Mouse (Mus musculus) ES-E14 (cell line): ENCODE results near the gene Ddx5. TPM values are rescaled to one million over a fixed set of nuclear protein-coding genes. Genes with fewer than 3 reads are reported as not detected.
A peak's percentile ranks its signal among the peaks of the same experiment; 100 is the strongest.

ENCODE experiments used
- DNase-seq: peaks from one replicate; pipeline ENCODE4 v3.0.0-alpha.2; 2013; ENCODE audit warnings: low read depth, low spot score
- H3K27ac ChIP-seq: 2 replicates; pipeline ENCODE4 v1.5.1; 2012; ENCODE audit warnings: low read depth, mild to moderate bottlenecking, low read length, moderate library complexity, mixed read lengths; ENCODE audit not compliant: poor library complexity, insufficient read depth, severe bottlenecking
- H3K36me3 ChIP-seq: 2 replicates; pipeline ENCODE4 v1.6.1; 2012; ENCODE audit warnings: mild to moderate bottlenecking, low read length, moderate library complexity, mixed read lengths; ENCODE audit not compliant: control insufficient read depth, poor library complexity, insufficient read depth, severe bottlenecking
- H3K4me1 ChIP-seq, 2 experiments: fragments of 150-350 bp in 1 of 2; sonication (generic) in 1 of 2; 2 replicates each; pipeline ENCODE4 v1.6.1; 2012; ENCODE audit warnings: low read length in 2 of 2, mild to moderate bottlenecking in 1 of 2, mixed read lengths in 1 of 2; ENCODE audit not compliant: control insufficient read depth in 2 of 2, insufficient read depth in 2 of 2, poor library complexity in 1 of 2
- H3K4me3 ChIP-seq, 2 experiments: fragments of 150-350 bp in 1 of 2; sonication (generic) in 1 of 2; 2 replicates each; pipeline ENCODE4 v1.5.1; 2012; ENCODE audit warnings: low read length in 2 of 2, low read depth in 1 of 2, mild to moderate bottlenecking in 1 of 2, mixed read lengths in 1 of 2; ENCODE audit not compliant: insufficient read depth in 1 of 2, poor library complexity in 1 of 2, severe bottlenecking in 1 of 2
- H3K9ac ChIP-seq: 2 replicates; pipeline ENCODE4 v1.6.1; 2012; ENCODE audit warnings: low read depth, mild to moderate bottlenecking, low read length, mixed read lengths; ENCODE audit not compliant: poor library complexity, insufficient read depth, severe bottlenecking
- H3K9me3 ChIP-seq: fragments of 150-350 bp; sonication (generic); 2 replicates; pipeline ENCODE4 v1.6.1; 2012; ENCODE audit warnings: low read depth, mild to moderate bottlenecking, low read length; ENCODE audit not compliant: control insufficient read depth, insufficient read depth
- CHD2 ChIP-seq: IDR thresholded peaks from 2 replicates; pipeline ENCODE4 v1.6.1; 2014; ENCODE audit warnings: mild to moderate bottlenecking, low read depth, low read length, inconsistent platforms
- HCFC1 ChIP-seq: IDR thresholded peaks from 2 replicates; pipeline ENCODE4 v1.6.1; 2012; ENCODE audit warnings: low read length, inconsistent platforms, borderline replicate concordance; ENCODE audit not compliant: insufficient read depth
- MAFK ChIP-seq: IDR thresholded peaks from 2 replicates; pipeline ENCODE4 v1.6.1; 2014; ENCODE audit warnings: mild to moderate bottlenecking, low read depth, low read length, inconsistent platforms; ENCODE audit not compliant: insufficient read depth
- ZC3H11A ChIP-seq: IDR thresholded peaks from 2 replicates; pipeline ENCODE4 v1.6.1; 2012; ENCODE audit warnings: low read depth, mild to moderate bottlenecking, inconsistent platforms, low read length, borderline replicate concordance
- ZNF384 ChIP-seq: IDR thresholded peaks from 2 replicates; pipeline ENCODE4 v1.6.1; 2012; ENCODE audit warnings: low read depth, low read length, inconsistent platforms
- in situ Hi-C, 2 experiments: fragments of 600-800 bp; cut with MboI; formaldehyde crosslinking; loops; one replicate each; pipeline ENCODE4 v1.15.1; 2025; ENCODE audit warnings: low sequenced_read_pairs in 2 of 2, inconsistent platforms in 1 of 2; ENCODE audit not compliant: unreplicated experiment in 2 of 2
- total RNA-seq: library from RNA; depleted of rRNA; stranded (reverse); fragments of 300-350 nt; gene quantifications from 2 replicates; pipeline ENCODE4 v1.2.3, GENCODE M21; 2012

Ddx5 gene
- total RNA-seq, 1 experiment = 403 TPM

DNA sequence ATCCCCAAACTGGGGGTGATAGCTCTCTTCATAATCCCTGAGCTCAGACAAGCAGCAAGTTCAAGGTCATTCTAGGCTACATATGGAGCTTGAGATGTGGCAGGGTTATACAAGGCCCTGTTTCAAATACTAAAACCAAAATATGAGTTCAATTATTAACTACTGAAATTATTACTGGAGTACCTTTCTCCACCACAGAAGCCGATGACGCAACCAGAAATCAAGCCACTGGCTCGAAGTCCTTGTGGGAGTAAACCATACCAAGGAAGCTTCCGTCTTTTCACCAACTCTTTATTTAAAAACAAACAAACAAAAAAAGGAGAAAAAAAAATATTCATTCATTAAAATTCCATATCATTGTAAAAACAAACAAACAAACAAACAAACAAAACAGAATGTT, 12.0 kb downstream of the Ddx5 start:
- H3K9me3 ChIP-seq = no peaks in the 10 kb centered on the region
- no peak overlapping the region for H3K9ac ChIP-seq
- H3K36me3 ChIP-seq = peaks cover 39% of the 10 kb centered on the region
- no peak overlapping the region for H3K4me3 ChIP-seq
- H3K27ac ChIP-seq = no peak overlapping the region
- H3K4me1 ChIP-seq = no peaks in the 10 kb centered on the region
- in situ Hi-C loops = loop anchor here in 1 of 2 experiments (10.0 kb wide), 1 partner anchor 362 kb away; no protein-coding TSS in a partner anchor
- TF ChIP-seq HCFC1 = no peak
- no peak for TF ChIP-seq MAFK
- no peak for TF ChIP-seq ZC3H11A
- TF ChIP-seq ZNF384 = no peak
- no peak for TF ChIP-seq CHD2
- no peak for DNase-seq

DNA sequence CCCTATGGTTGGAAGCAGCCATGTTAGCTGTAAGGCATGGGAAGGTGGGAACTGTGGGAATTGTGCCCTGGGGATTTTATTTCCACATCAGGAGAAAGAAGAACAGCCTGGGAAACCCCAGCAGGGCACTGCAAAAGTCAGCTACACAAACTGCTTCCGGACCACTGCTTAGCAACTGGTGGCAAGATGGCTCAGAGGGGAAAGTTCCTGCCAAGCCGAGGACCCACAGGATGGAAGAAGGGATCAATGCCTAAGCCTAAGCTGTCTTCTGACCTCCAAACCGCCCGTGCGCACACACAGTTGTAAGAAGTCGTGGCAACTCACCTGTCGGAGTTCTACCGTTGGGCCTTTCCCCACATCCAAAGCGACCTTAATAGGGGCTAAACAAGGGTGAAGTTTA, 15.9 kb downstream of the Ddx5 start:
- Histone ChIP-seq H3K4me1 (no peaks in the 10 kb centered on the region), H3K27ac (no peak overlapping the region), H3K9ac (no peak overlapping the region), H3K36me3 (peaks cover 42% of the 10 kb centered on the region), H3K9me3 (no peaks in the 10 kb centered on the region), H3K4me3 (no peak overlapping the region)
- no peak for DNase-seq
- in situ Hi-C loops = loop anchor here in 1 of 2 experiments (10.0 kb wide), 1 partner anchor 358 kb away; no protein-coding TSS in a partner anchor
- TF ChIP-seq ZC3H11A (no peak), MAFK (no peak), CHD2 (no peak), HCFC1 (no peak), ZNF384 (no peak)

DNA sequence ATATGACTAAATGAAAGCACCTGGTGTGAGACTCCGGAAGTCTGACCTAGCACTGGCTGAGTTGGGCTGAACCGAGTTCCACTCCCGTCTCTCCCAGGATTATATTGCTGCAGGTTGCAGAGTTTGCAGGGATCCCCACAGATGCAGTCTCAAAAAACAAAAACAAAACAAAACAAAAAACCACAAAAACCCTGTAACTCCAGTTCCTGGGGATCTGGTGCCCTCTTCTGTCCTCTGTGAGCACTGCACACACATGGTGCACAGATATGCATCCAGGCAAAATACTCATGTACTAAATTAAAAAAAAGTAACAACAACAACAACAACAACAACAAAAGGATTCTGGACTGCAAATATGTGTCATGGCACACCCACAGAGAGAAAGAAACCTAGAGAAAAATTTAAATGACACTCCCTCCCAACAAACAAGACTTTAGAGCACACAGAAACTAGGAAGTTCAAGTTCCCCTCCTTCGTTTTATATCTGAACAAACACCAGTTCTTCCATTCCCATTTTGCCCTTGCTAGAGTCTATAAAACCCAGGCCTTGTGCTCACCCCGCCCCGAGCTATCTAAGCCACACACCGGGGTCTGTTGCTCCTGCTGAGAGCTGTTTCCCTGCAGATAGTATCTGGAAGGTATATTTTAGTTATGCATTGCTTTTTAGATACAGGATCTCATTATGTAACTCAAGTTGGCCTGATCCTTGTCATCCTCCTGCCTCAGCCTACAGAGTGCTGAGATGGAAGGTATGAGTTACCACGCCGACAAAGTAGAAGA, 18.6 kb downstream of the Ddx5 start:
- TF ChIP-seq ZNF384 (0 out of 2 replicates have a peak, but pooled peaks have one; percentile 12), CHD2 (no peak), HCFC1 (no peak), MAFK (no peak), ZC3H11A (peak; percentile 63; the same call in 1 of the 2 replicates)
- in situ Hi-C loops = loop anchor here in 1 of 2 experiments (10.0 kb wide), 1 partner anchor 356 kb away; no protein-coding TSS in a partner anchor
- DNase-seq = no peak
- Histone ChIP-seq H3K36me3 (peaks cover 41% of the 10 kb centered on the region), H3K27ac (no peak overlapping the region), H3K9me3 (no peaks in the 10 kb centered on the region), H3K4me3 (no peak overlapping the region), H3K9ac (no peak overlapping the region), H3K4me1 (no peaks in the 10 kb centered on the region)

DNA sequence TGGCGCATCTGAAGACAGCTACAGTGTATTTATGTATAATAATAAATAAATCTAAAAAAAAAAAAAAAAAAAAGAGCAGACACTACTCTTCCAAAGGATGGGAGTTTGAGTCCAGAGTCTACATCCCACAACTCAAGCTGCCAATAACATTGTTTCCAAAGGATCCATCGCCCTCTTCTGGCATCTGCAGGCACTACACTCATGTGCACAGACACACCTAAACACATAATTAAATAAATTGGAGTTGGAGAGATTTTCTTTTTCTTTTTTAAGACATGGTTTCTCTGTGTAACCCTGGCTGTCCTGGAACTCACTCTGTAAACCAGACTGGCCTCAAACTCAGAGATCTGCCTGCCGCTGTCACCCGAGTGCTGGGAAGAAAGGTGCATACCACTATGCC, 21.5 kb downstream of the Ddx5 start:
- no peak for DNase-seq
- H3K36me3 ChIP-seq = peaks cover 25% of the 10 kb centered on the region
- no peak overlapping the region for H3K9ac ChIP-seq
- no peaks in the 10 kb centered on the region for H3K9me3 ChIP-seq
- in situ Hi-C loops = no loop called here
- no peak overlapping the region for H3K27ac ChIP-seq
- H3K4me1 ChIP-seq = peaks cover 0 to 4% of the 10 kb centered on the region in 2 experiments; a peak in 1 of 4 replicates
- H3K4me3 ChIP-seq = no peak overlapping the region
- TF ChIP-seq ZC3H11A (no peak), CHD2 (no peak)
